Mouse (Mus musculus): ENCODE results near the gene Slc22a29.

DNA sequence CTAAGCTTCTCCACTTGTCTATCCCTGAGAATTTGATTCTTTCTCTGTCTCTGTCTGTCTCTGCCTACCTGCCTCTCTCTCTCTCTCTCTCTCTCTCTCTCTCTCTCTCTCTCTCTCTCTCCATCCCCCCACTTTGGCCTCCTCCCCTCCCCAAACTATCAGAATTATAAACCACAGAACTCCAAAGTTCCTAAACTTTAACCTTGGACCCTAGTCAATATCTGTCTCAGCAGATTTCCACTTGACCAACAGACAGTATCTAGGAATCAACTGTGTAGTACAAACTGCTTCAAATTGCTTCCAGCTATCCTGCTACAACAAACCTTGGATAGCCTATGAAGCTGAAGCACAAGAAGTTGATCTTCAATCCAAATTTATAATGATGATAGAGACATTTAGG lies 10.2 kb upstream of the Slc22a29 start:
- no peak for TF ChIP-seq POLR2A (IDR thresholded peaks at IDR 0.05; ENCODE audit: borderline replicate concordance, extremely low read depth, low read depth, low read length)
- TF ChIP-seq CTCF (IDR thresholded peaks at IDR 0.05; ENCODE audit: insufficient read depth, low read length) = no peak
